Mouse (Mus musculus): Measurements from ENCODE around the gene Sec14l1. TPM values are rescaled to one million over a fixed set of nuclear protein-coding genes. Genes with fewer than 3 reads are reported as not detected.

Sec14l1 gene
- polyA plus RNA-seq, 1 experiment from 2014 or later, result 22.3 TPM

DNA sequence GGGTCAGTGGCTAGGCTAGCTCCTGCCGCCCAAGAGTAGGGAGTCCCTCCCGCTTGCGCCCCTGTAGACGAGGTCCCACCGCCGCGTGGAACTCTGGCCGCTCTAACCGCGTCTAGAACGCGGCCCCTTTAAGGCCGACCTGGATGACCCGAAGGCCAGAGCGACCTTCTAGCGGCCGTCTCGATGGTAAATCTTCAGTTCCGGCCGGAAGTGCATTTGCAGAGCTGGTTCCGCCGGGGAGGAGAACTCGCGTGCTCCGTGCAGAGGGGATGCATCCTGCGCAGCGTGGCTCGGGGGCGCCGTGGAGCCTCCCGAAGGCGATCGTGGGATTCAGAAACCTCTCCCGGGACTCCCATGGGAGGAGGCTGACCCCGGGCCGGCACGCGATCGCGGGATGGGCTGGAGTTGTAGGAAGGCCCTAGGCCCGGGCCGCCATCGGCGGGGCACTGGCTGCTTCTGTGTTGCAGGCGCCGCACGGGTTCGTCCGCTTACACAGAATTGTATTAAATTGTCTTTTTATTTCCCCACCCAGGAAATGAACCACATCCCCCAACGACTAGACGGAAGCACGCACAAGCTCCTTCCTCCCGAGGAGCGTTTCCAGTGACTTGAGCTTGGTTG lies 38.3 kb upstream of the Sec14l1 start:
- DNase-seq (ENCODE audit: low spot score) (peak; percentile 91), ATAC-seq (replicated peaks; ENCODE audit: low FRiP score, low TSS enrichment, low read depth) (peak; percentile 71)
- Histone ChIP-seq H3K9me3 (ENCODE audit: control insufficient read depth, low read length) (no peaks in the 10 kb centered on the region), H3K4me3 (ENCODE audit: low read depth, low read length) (peak overlapping the region; percentile 92), H3K27me3 (replicated peaks; ENCODE audit: control insufficient read depth, insufficient read depth, low read length) (no peaks in the 10 kb centered on the region), H3K36me3 (ENCODE audit: control insufficient read depth, insufficient read depth, low read length) (peaks cover 30% of the 10 kb centered on the region), H3K27ac (ENCODE audit: low read depth) (peak overlapping the region; percentile 75), H3K4me2 (ENCODE audit: low read length) (peak overlapping the region; percentile 98), H3K4me1 (replicated peaks; ENCODE audit: control insufficient read depth, insufficient read depth, low read length) (peaks cover 23% of the 10 kb centered on the region), H3K9ac (ENCODE audit: low read length) (peak overlapping the region; percentile 91)
- WGBS, result under 1% methylated on average over 54 of the region's 54 CpGs

GRCm38 (mm10) chr11:117077227-117077626 lies 37.7 kb upstream of the Sec14l1 start:
- Histone ChIP-seq H3K9ac (ENCODE audit: low read length) (peak overlapping the region; percentile 91), H3K4me3 (ENCODE audit: low read depth, low read length) (peak overlapping the region; percentile 92), H3K36me3 (ENCODE audit: control insufficient read depth, insufficient read depth, low read length) (peaks cover 30% of the 10 kb centered on the region), H3K27ac (ENCODE audit: low read depth) (peak overlapping the region; percentile 75), H3K27me3 (replicated peaks; ENCODE audit: control insufficient read depth, insufficient read depth, low read length) (no peaks in the 10 kb centered on the region), H3K9me3 (ENCODE audit: control insufficient read depth, low read length) (no peaks in the 10 kb centered on the region), H3K4me2 (ENCODE audit: low read length) (peak overlapping the region; percentile 98), H3K4me1 (replicated peaks; ENCODE audit: control insufficient read depth, insufficient read depth, low read length) (peaks cover 28% of the 10 kb centered on the region)
- no peak for ATAC-seq (replicated peaks; ENCODE audit: low FRiP score, low TSS enrichment, low read depth)
- DNase-seq (ENCODE audit: low spot score), result no peak
- 4% methylated on average over 8 of the region's 8 CpGs for WGBS

GRCm38 (mm10) chr11:117077902-117078301 lies 37.1 kb upstream of the Sec14l1 start:
- H3K4me1 ChIP-seq (replicated peaks; ENCODE audit: control insufficient read depth, insufficient read depth, low read length), result peaks cover 28% of the 10 kb centered on the region
- DNase-seq (ENCODE audit: low spot score), result no peak
- H3K36me3 ChIP-seq (ENCODE audit: control insufficient read depth, insufficient read depth, low read length), result peaks cover 30% of the 10 kb centered on the region
- ATAC-seq (replicated peaks; ENCODE audit: low FRiP score, low TSS enrichment, low read depth), result no peak
- peak overlapping the region; percentile 92 for H3K4me3 ChIP-seq (ENCODE audit: low read depth, low read length)
- no peak overlapping the region for H3K27ac ChIP-seq (ENCODE audit: low read depth)
- H3K27me3 ChIP-seq (replicated peaks; ENCODE audit: control insufficient read depth, insufficient read depth, low read length), result no peaks in the 10 kb centered on the region
- H3K9me3 ChIP-seq (ENCODE audit: control insufficient read depth, low read length), result no peaks in the 10 kb centered on the region
- peak overlapping the region; percentile 91; the same call in 1 of the 2 replicates for H3K9ac ChIP-seq (ENCODE audit: low read length)
- WGBS, result 82% methylated on average over 8 of the region's 8 CpGs
- peak overlapping the region; percentile 98 for H3K4me2 ChIP-seq (ENCODE audit: low read length)

GRCm38 (mm10) chr11:117078637-117079240 lies 36.2 kb upstream of the Sec14l1 start:
- Histone ChIP-seq H3K4me2 (ENCODE audit: low read length) (no peak overlapping the region), H3K27me3 (replicated peaks; ENCODE audit: control insufficient read depth, insufficient read depth, low read length) (no peaks in the 10 kb centered on the region), H3K36me3 (ENCODE audit: control insufficient read depth, insufficient read depth, low read length) (peaks cover 30% of the 10 kb centered on the region), H3K9ac (ENCODE audit: low read length) (no peak overlapping the region), H3K4me3 (ENCODE audit: low read depth, low read length) (no peak overlapping the region), H3K4me1 (replicated peaks; ENCODE audit: control insufficient read depth, insufficient read depth, low read length) (peaks cover 28% of the 10 kb centered on the region), H3K9me3 (ENCODE audit: control insufficient read depth, low read length) (no peaks in the 10 kb centered on the region), H3K27ac (ENCODE audit: low read depth) (no peak overlapping the region)
- ATAC-seq (replicated peaks; ENCODE audit: low FRiP score, low TSS enrichment, low read depth), result no peak
- DNase-seq (ENCODE audit: low spot score), result no peak
- 88% methylated on average over 12 of the region's 12 CpGs for WGBS

DNA sequence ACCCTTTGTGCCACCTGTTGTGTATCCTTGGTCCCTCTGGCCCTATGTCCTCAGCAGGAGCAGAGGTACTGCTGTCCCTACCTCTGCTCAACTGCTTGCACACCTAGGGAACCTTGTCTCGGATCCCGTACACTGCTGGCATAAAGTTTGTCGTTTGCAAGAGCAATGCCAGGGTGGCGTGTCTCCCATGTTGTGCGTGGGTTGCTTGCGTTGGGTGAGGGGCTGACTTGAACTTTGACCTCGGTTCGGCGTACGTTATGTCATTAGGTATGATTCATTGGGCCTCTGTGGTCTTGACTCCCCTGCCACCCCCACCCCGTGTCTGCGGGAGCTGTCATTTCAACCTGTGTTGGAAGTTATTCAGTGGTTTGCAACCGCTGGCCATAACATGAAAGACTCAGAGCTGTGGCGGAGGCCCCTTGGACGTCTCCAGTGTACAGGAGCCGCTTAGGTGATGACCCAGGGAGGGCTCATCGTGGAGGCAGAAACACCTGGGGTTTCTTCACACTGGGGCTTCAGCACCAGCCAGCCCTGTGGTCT lies 35.2 kb upstream of the Sec14l1 start:
- DNase-seq (ENCODE audit: low spot score) (no peak), ATAC-seq (replicated peaks; ENCODE audit: low FRiP score, low TSS enrichment, low read depth) (no peak)
- Histone ChIP-seq H3K4me1 (replicated peaks; ENCODE audit: control insufficient read depth, insufficient read depth, low read length) (peaks cover 28% of the 10 kb centered on the region), H3K27me3 (replicated peaks; ENCODE audit: control insufficient read depth, insufficient read depth, low read length) (no peaks in the 10 kb centered on the region), H3K4me2 (ENCODE audit: low read length) (no peak overlapping the region), H3K4me3 (ENCODE audit: low read depth, low read length) (no peak overlapping the region), H3K9me3 (ENCODE audit: control insufficient read depth, low read length) (no peaks in the 10 kb centered on the region), H3K9ac (ENCODE audit: low read length) (no peak overlapping the region), H3K27ac (ENCODE audit: low read depth) (no peak overlapping the region), H3K36me3 (ENCODE audit: control insufficient read depth, insufficient read depth, low read length) (peaks cover 30% of the 10 kb centered on the region)
- 77% methylated on average over 17 of the region's 17 CpGs for WGBS

DNA sequence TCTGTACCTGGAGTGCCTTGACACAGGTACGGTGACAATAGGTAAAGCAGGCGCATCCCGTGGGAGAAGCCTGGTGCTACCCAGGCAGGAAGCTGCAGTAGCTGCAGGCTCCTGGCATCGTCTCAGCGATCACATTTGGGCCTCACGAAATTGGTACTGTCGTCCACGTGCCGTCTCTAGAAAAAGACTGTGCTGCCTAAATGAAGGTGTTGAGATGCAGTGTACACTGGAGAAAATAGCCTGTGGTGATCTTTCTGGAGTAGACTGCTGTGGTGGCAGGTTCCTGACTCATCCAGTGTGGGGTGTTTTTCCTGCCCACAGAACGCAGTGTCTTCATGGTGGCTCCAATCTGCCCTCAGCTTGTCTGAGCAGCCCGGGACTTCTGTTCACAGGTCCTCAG lies 34.8 kb upstream of the Sec14l1 start:
- DNase-seq (ENCODE audit: low spot score) (no peak), ATAC-seq (replicated peaks; ENCODE audit: low FRiP score, low TSS enrichment, low read depth) (no peak)
- Histone ChIP-seq H3K36me3 (ENCODE audit: control insufficient read depth, insufficient read depth, low read length) (peaks cover 30% of the 10 kb centered on the region), H3K4me3 (ENCODE audit: low read depth, low read length) (no peak overlapping the region), H3K9me3 (ENCODE audit: control insufficient read depth, low read length) (no peaks in the 10 kb centered on the region), H3K27ac (ENCODE audit: low read depth) (no peak overlapping the region), H3K9ac (ENCODE audit: low read length) (no peak overlapping the region), H3K4me2 (ENCODE audit: low read length) (no peak overlapping the region), H3K4me1 (replicated peaks; ENCODE audit: control insufficient read depth, insufficient read depth, low read length) (peaks cover 28% of the 10 kb centered on the region), H3K27me3 (replicated peaks; ENCODE audit: control insufficient read depth, insufficient read depth, low read length) (no peaks in the 10 kb centered on the region)
- WGBS, result 90% methylated on average over 11 of the region's 11 CpGs

GRCm38 (mm10) chr11:117081165-117082064 lies 33.6 kb upstream of the Sec14l1 start:
- 0 out of 2 replicates have a peak overlapping the region, but pooled peaks have one; percentile 20 for H3K27ac ChIP-seq (ENCODE audit: low read depth)
- H3K36me3 ChIP-seq (ENCODE audit: control insufficient read depth, insufficient read depth, low read length), result peaks cover 30% of the 10 kb centered on the region
- no peaks in the 10 kb centered on the region for H3K27me3 ChIP-seq (replicated peaks; ENCODE audit: control insufficient read depth, insufficient read depth, low read length)
- H3K9ac ChIP-seq (ENCODE audit: low read length), result no peak overlapping the region
- ATAC-seq (replicated peaks; ENCODE audit: low FRiP score, low TSS enrichment, low read depth), result peak; percentile 57; the same call in 1 of the 2 replicates
- H3K4me2 ChIP-seq (ENCODE audit: low read length), result peak overlapping the region; percentile 18; the same call in 1 of the 2 replicates
- H3K4me3 ChIP-seq (ENCODE audit: low read depth, low read length), result no peak overlapping the region
- WGBS, result 29% methylated on average over 16 of the region's 16 CpGs
- DNase-seq (ENCODE audit: low spot score), result peak; percentile 82
- no peaks in the 10 kb centered on the region for H3K9me3 ChIP-seq (ENCODE audit: control insufficient read depth, low read length)
- H3K4me1 ChIP-seq (replicated peaks; ENCODE audit: control insufficient read depth, insufficient read depth, low read length), result peaks cover 22% of the 10 kb centered on the region

- peak overlapping the region; percentile 43; the same call in 1 of the 2 replicates for H3K27ac ChIP-seq (ENCODE audit: low read depth)
- no peak for DNase-seq (ENCODE audit: low spot score)
These were observed 32.5 kb upstream of the Sec14l1 start for GRCm38 (mm10) chr11:117082353-117082934.

More at GRCm38 (mm10) chr11:117082353-117082934, 32.5 kb upstream of the Sec14l1 start:
- no peak for ATAC-seq (replicated peaks; ENCODE audit: low FRiP score, low TSS enrichment, low read depth)
- Histone ChIP-seq H3K4me1 (replicated peaks; ENCODE audit: control insufficient read depth, insufficient read depth, low read length) (peaks cover 17% of the 10 kb centered on the region), H3K27me3 (replicated peaks; ENCODE audit: control insufficient read depth, insufficient read depth, low read length) (no peaks in the 10 kb centered on the region), H3K9ac (ENCODE audit: low read length) (no peak overlapping the region), H3K4me3 (ENCODE audit: low read depth, low read length) (no peak overlapping the region), H3K9me3 (ENCODE audit: control insufficient read depth, low read length) (no peaks in the 10 kb centered on the region), H3K36me3 (ENCODE audit: control insufficient read depth, insufficient read depth, low read length) (peaks cover 30% of the 10 kb centered on the region), H3K4me2 (ENCODE audit: low read length) (no peak overlapping the region)
- WGBS, result 67% methylated on average over 11 of the region's 11 CpGs

All from intestine, embryonic 14.5 days (tissue).